Mouse (Mus musculus): ENCODE data around the gene Stat4. TPM values are rescaled to one million over a fixed set of nuclear protein-coding genes. Genes with fewer than 3 reads are reported as not detected.

The Stat4 gene
- polyA plus RNA-seq (2012; rRNA removed), result 0.85 and 0.94 TPM in 2 replicates

GRCm38 (mm10) chr1:51986848-51987247 is at the start of gene Stat4:
Gene Stat4, plus strand, starts transcription at chr1:51987148.
- DNase-seq (ENCODE audit: low spot score), result no peak

GRCm38 (mm10) chr1:51938357-51938756 is 48.6 kb upstream of the Stat4 start:
- DNase-seq (ENCODE audit: low spot score), result no peak

GRCm38 (mm10) chr1:51944755-51945154 is 42.2 kb upstream of the Stat4 start:
- DNase-seq (ENCODE audit: low spot score), result no peak

- DNase-seq (ENCODE audit: low spot score), result no peak
These were observed 39.8 kb upstream of the Stat4 start for GRCm38 (mm10) chr1:51947116-51947515.

- no peak for DNase-seq (ENCODE audit: low spot score)
These were observed 22.3 kb upstream of the Stat4 start for GRCm38 (mm10) chr1:51964647-51965046.

GRCm38 (mm10) chr1:51968994-51969393 is 18.0 kb upstream of the Stat4 start:
- no peak for DNase-seq (ENCODE audit: low spot score)

GRCm38 (mm10) chr1:51970182-51970581 is 16.8 kb upstream of the Stat4 start:
- DNase-seq (ENCODE audit: low spot score), result no peak

GRCm38 (mm10) chr1:51975589-51975988 is 11.4 kb upstream of the Stat4 start:
- DNase-seq (ENCODE audit: low spot score), result no peak

GRCm38 (mm10) chr1:51979048-51979447 is 7.9 kb upstream of the Stat4 start:
- no peak for DNase-seq (ENCODE audit: low spot score)

GRCm38 (mm10) chr1:51991983-51992609 is 5.1 kb downstream of the Stat4 start:
- DNase-seq (ENCODE audit: low spot score), result no peak

GRCm38 (mm10) chr1:51996056-51996455 is 9.1 kb downstream of the Stat4 start:
- no peak for DNase-seq (ENCODE audit: low spot score)

- no peak for DNase-seq (ENCODE audit: low spot score)
These were observed 10.1 kb downstream of the Stat4 start for GRCm38 (mm10) chr1:51996751-51997659.

- no peak for DNase-seq (ENCODE audit: low spot score)
These were observed 11.6 kb downstream of the Stat4 start for GRCm38 (mm10) chr1:51998542-51998941.

- DNase-seq (ENCODE audit: low spot score), result peak; percentile 28
These were observed 17.1 kb downstream of the Stat4 start for GRCm38 (mm10) chr1:52004096-52004495.

GRCm38 (mm10) chr1:52008443-52008842 is 21.5 kb downstream of the Stat4 start:
- DNase-seq (ENCODE audit: low spot score), result no peak

GRCm38 (mm10) chr1:52008947-52009346 is 22.0 kb downstream of the Stat4 start:
- DNase-seq (ENCODE audit: low spot score), result no peak

- no peak for DNase-seq (ENCODE audit: low spot score)
These were observed 23.8 kb downstream of the Stat4 start for GRCm38 (mm10) chr1:52010741-52011140.

GRCm38 (mm10) chr1:52011227-52011626 is 24.3 kb downstream of the Stat4 start:
- no peak for DNase-seq (ENCODE audit: low spot score)

- DNase-seq (ENCODE audit: low spot score), result no peak
These were observed 25.3 kb downstream of the Stat4 start for GRCm38 (mm10) chr1:52012231-52012630.

GRCm38 (mm10) chr1:52012757-52013156 is 25.8 kb downstream of the Stat4 start:
- DNase-seq (ENCODE audit: low spot score), result no peak

- no peak for DNase-seq (ENCODE audit: low spot score)
These were observed 32.7 kb downstream of the Stat4 start for GRCm38 (mm10) chr1:52019621-52020020.

GRCm38 (mm10) chr1:52021936-52022725 is 35.2 kb downstream of the Stat4 start:
- DNase-seq (ENCODE audit: low spot score), result no peak

All from urinary bladder, adult 2 months (tissue).